8 mouse cellular contexts compared by ENCODE assay signal in genomic region chr19:44674621-44675245, GRCm38 (mm10).
A peak's percentile ranks its signal among the peaks of the same experiment; 100 is the strongest.
DNase-seq lines count a peak whose midpoint lies in the region; ATAC-seq and TF ChIP-seq lines count a peak whose summit lies in the region.

No protein-coding gene starts in this region.

- no peak for TF ChIP-seq CTCF in left cerebral cortex, adult 2 months (IDR thresholded peaks at IDR 0.05)

- intact Hi-C loops in left cerebral cortex, adult 2 months (cut with DNase I), result loop anchor here (5.0 kb wide), 1 partner anchor 78 kb away; no protein-coding TSS in a partner anchor

- H3K9ac ChIP-seq in hindbrain, embryonic 14.5 days, result no peak overlapping the region
- peak overlapping the region; percentile 50; the same call in 1 of the 2 replicates for H3K9ac ChIP-seq in neural tube, embryonic 13.5 days

- peaks cover 92% of the 10 kb centered on the region for H3K27me3 ChIP-seq in hindbrain, embryonic 14.5 days (ENCODE audit: control insufficient read depth, insufficient read depth, low read length)
- peaks cover 93% of the 10 kb centered on the region for H3K27me3 ChIP-seq in neural tube, embryonic 13.5 days

- peak; percentile 11 to 22 for DNase-seq in cerebellum, postnatal 25 days
- no peak for DNase-seq in left cerebral cortex, adult 2 months (ENCODE audit: extremely low spot score in 1 of 2, low spot score in 2 of 2)
- DNase-seq in left cerebral cortex, adult 9 months (ENCODE audit: low spot score in 2 of 2), result no peak
- peak; percentile 58 for DNase-seq in hindbrain, embryonic 14.5 days (ENCODE audit: low spot score)
- DNase-seq in adrenal gland, postnatal 4 days (ENCODE audit: low spot score in 2 of 2), result no peak
- no peak for DNase-seq in ovary, adult 18-20 months (ENCODE audit: low spot score)

- 0 out of 2 replicates have a peak overlapping the region, but pooled peaks have one; percentile 7 for H3K4me3 ChIP-seq in left cerebral cortex, adult 2 months
- H3K4me3 ChIP-seq in hindbrain, embryonic 14.5 days (replicated peaks; ENCODE audit: low read length), result peak overlapping the region; percentile 22
- peak overlapping the region; percentile 22 for H3K4me3 ChIP-seq in neural tube, embryonic 13.5 days

- H3K4me2 ChIP-seq in hindbrain, embryonic 14.5 days (replicated peaks), result peak overlapping the region; percentile 46
- H3K4me2 ChIP-seq in neural tube, embryonic 13.5 days, result peak overlapping the region; percentile 47

- H3K36me3 ChIP-seq in hindbrain, embryonic 14.5 days (replicated peaks; ENCODE audit: control insufficient read depth, insufficient read depth), result no peaks in the 10 kb centered on the region
- no peaks in the 10 kb centered on the region for H3K36me3 ChIP-seq in neural tube, embryonic 13.5 days

- H3K4me1 ChIP-seq in hindbrain, embryonic 14.5 days (replicated peaks; ENCODE audit: control insufficient read depth, insufficient read depth, low read length), result peaks cover 30% of the 10 kb centered on the region
- H3K4me1 ChIP-seq in neural tube, embryonic 13.5 days (replicated peaks), result peaks cover 66% of the 10 kb centered on the region

- 4% methylated on average over 45 of the region's 45 CpGs for WGBS in hindbrain, embryonic 14.5 days
- WGBS in neural tube, embryonic 13.5 days, result 5% methylated on average over 45 of the region's 45 CpGs

- ATAC-seq in cerebellum, adult (ENCODE audit: insufficient number of reproducible peaks, low FRiP score, low TSS enrichment), result no peak
- no peak for ATAC-seq in hindbrain, embryonic 14.5 days (ENCODE audit: low FRiP score)
- ATAC-seq in neural tube, embryonic 13.5 days (ENCODE audit: low read depth), result no peak

- no peak overlapping the region for H3K27ac ChIP-seq in left cerebral cortex, adult 2 months
- peak overlapping the region; percentile 51 for H3K27ac ChIP-seq in hindbrain, embryonic 14.5 days
- peak overlapping the region; percentile 38; the same call in 1 of the 2 replicates for H3K27ac ChIP-seq in neural tube, embryonic 13.5 days (replicated peaks)

- H3K9me3 ChIP-seq in hindbrain, embryonic 14.5 days (ENCODE audit: control insufficient read depth, low read length), result no peaks in the 10 kb centered on the region
- H3K9me3 ChIP-seq in neural tube, embryonic 13.5 days, result no peaks in the 10 kb centered on the region

Comparison
In these comparisons a context has a peak if more than half of its experiments do, and no peak if none do; other contexts are left out.
1. DNase-seq: peak in cerebellum, postnatal 25 days (2 of 2) and hindbrain, embryonic 14.5 days (single experiment); none in left cerebral cortex, adult 2 months (0 of 2), left cerebral cortex, adult 9 months (0 of 2), adrenal gland, postnatal 4 days (0 of 2) and ovary, adult 18-20 months (single experiment).
2. Peak in every context shown above with its lines, with median percentiles within 50 percentile points of each other: H3K4me3 ChIP-seq.